Mouse (Mus musculus) cortical plate, adult 2 months (tissue): ENCODE data around the gene Ccr1l1.
"Not testable (repeated sequence)": the region's sequence is repeated elsewhere in the genome, so short reads cannot be mapped to it uniquely, and the experiment has no call there.

Experiments
- CTCF ChIP-seq: fragments of 200-500 bp; IDR thresholded peaks from 2 replicates; pipeline ENCODE4 v1.5.1; 2011; ENCODE audit warnings: mild to moderate bottlenecking, control low read depth, low read length; ENCODE audit not compliant: insufficient read depth; ENCODE audit errors: extremely low read depth
- POLR2A ChIP-seq: fragments of 200-500 bp; IDR thresholded peaks from 2 replicates; pipeline ENCODE4 v1.6.1; 2011; ENCODE audit warnings: mild to moderate bottlenecking, low read length, control low read depth; ENCODE audit not compliant: insufficient read depth; ENCODE audit errors: extremely low read depth

- not testable (repeated sequence) for TF ChIP-seq POLR2A, CTCF
Measured at GRCm38 (mm10) chr9:123980858-123981475, 2.8 kb upstream of the Ccr1l1 start.
